Mouse (Mus musculus) heart, embryonic 10.5 days (tissue): ENCODE measurements at regions not wholly inside any gene's neighbourhood (a gene's known extent, or its start where the extent isn't known, plus 50 kb on each side); places are given as distances from the start of the nearest gene placed in this dataset.

Experiments
- DNase-seq: peaks from one replicate; pipeline ENCODE4 v3.0.0-alpha.2; 2017; ENCODE audit warnings: low spot score
- H3K27ac ChIP-seq: fragments of 300-500 bp; sonication (generic); 2 replicates; pipeline ENCODE4 v1.5.1; 2016; ENCODE audit warnings: mild to moderate bottlenecking
- H3K27me3 ChIP-seq: fragments of 300-500 bp; sonication (generic); 2 replicates; pipeline ENCODE4 v1.6.1; 2016; ENCODE audit warnings: mild to moderate bottlenecking; ENCODE audit not compliant: poor library complexity, insufficient read depth, severe bottlenecking
- H3K36me3 ChIP-seq: fragments of 300-500 bp; sonication (generic); 2 replicates; pipeline ENCODE4 v1.6.1; 2016; ENCODE audit warnings: mild to moderate bottlenecking, moderate library complexity
- H3K4me1 ChIP-seq: fragments of 300-500 bp; sonication (generic); 2 replicates; pipeline ENCODE4 v1.6.1; 2016; ENCODE audit warnings: mild to moderate bottlenecking
- H3K4me3 ChIP-seq: fragments of 300-500 bp; sonication (generic); 2 replicates; pipeline ENCODE4 v1.5.1; 2016; ENCODE audit warnings: mild to moderate bottlenecking, moderate library complexity
- H3K9me3 ChIP-seq: fragments of 300-500 bp; sonication (generic); 2 replicates; pipeline ENCODE4 v1.6.1; 2016; ENCODE audit warnings: mild to moderate bottlenecking, moderate library complexity
- WGBS: fragments of 180-500 bp; shearing (Covaris S2); methylation state at CpG from one replicate; pipeline ENCODE4 v1.1.7; 2016; 5-methylcytosine and 5-hydroxymethylcytosine counted together

DNA sequence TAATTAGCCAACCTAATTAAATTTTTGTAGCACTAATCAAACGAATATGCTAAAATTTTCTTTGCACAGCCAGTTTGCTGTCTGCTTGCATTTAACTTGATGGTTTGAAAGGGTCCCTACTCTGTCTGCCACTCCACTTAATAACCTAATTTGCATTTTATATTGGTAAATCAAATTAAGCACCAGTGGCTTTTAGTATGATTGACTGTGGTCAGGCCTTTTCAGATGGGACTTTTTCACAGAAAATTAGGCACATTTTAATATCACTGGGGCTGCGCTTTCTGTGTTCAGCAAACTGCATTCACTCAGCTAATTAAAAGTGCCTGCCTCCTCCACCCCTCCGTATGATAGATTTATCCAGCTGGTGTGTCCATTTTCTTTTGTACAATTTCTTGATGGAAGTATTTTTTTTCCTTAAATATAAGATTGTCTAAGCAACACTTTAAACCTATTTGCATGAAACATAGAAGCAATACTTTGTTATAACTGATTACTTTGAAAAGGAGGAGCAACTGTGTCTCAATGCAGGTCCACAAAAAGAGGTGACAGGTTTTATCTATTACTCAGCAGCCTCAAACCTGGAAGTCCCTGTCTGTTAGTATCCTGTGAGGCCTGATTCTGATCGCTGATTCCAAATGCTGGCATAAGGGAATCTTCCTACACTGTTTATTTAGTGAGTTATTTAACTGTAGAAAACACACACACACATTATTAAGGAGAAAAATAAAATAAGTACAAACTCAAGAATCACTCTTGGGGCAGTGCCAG is 221.8 kb downstream of the Isl1 start:
- Histone ChIP-seq H3K36me3 (no peaks in the 10 kb centered on the region), H3K4me3 (no peak overlapping the region), H3K4me1 (no peaks in the 10 kb centered on the region), H3K9me3 (no peaks in the 10 kb centered on the region), H3K27ac (no peak overlapping the region), H3K27me3 (no peaks in the 10 kb centered on the region)
- 73% methylated on average over 4 of the region's 4 CpGs for WGBS
- no peak for DNase-seq

GRCm38 (mm10) chr13:116087140-116087539 is 222.3 kb downstream of the Isl1 start:
- Histone ChIP-seq H3K4me3 (no peak overlapping the region), H3K36me3 (no peaks in the 10 kb centered on the region), H3K9me3 (no peaks in the 10 kb centered on the region), H3K27ac (no peak overlapping the region), H3K27me3 (no peaks in the 10 kb centered on the region), H3K4me1 (no peaks in the 10 kb centered on the region)
- no peak for DNase-seq
- WGBS, result 89% methylated on average over 1 of the region's 1 CpGs

DNA sequence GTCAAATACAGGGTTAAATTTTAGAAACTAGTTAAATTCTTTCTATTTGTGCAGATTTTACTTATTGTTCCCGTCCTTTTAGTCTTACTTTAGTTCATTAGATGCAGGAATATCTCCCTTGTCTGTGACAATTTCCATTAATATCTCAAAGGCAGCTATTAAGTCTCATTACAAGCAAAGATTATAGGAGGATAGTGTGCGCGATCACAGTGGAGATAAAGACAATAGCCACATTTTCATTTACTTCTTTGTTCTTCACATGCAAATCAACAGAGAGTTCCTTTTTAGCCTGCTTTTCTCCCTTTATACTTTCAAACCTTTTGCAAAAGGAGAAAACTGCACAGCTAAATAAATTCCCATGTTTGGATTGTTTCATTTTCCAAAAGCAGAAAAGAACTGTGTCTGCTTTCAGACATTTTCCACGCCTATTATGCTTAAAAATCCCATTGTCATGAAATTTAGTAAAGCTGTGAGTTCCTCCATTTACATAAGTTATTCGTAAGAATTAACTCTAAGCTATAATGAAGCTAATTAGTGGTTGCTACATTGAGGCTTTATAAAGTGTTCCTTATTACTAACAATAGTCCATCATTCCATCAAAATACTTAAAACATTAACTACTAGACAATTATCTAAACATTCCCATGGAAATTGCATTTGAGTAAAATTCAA is 252.4 kb downstream of the Isl1 start:
- no peaks in the 10 kb centered on the region for H3K27me3 ChIP-seq
- no peaks in the 10 kb centered on the region for H3K4me1 ChIP-seq
- no peaks in the 10 kb centered on the region for H3K9me3 ChIP-seq
- 83% methylated on average over 5 of the region's 5 CpGs for WGBS
- no peak overlapping the region for H3K27ac ChIP-seq
- no peak for DNase-seq
- no peaks in the 10 kb centered on the region for H3K36me3 ChIP-seq
- no peak overlapping the region for H3K4me3 ChIP-seq

- Histone ChIP-seq H3K27ac (no peak overlapping the region), H3K4me1 (no peaks in the 10 kb centered on the region), H3K9me3 (no peaks in the 10 kb centered on the region), H3K36me3 (no peaks in the 10 kb centered on the region), H3K27me3 (no peaks in the 10 kb centered on the region), H3K4me3 (no peak overlapping the region)
- DNase-seq, result no peak
- WGBS, result 80% methylated on average over 3 of the region's 3 CpGs
Observed at GRCm38 (mm10) chr13:116056112-116056652, 253.3 kb downstream of the Isl1 start.

- H3K4me3 ChIP-seq, result no peak overlapping the region
- no peak overlapping the region for H3K27ac ChIP-seq
- H3K9me3 ChIP-seq, result no peaks in the 10 kb centered on the region
- no peaks in the 10 kb centered on the region for H3K27me3 ChIP-seq
- H3K36me3 ChIP-seq, result no peaks in the 10 kb centered on the region
- DNase-seq, result no peak
- H3K4me1 ChIP-seq, result no peaks in the 10 kb centered on the region
- WGBS, result 76% methylated on average over 4 of the region's 4 CpGs
Observed at GRCm38 (mm10) chr13:116036166-116036565, 273.3 kb downstream of the Isl1 start.

GRCm38 (mm10) chr13:116030152-116030720 is 279.3 kb downstream of the Isl1 start:
- Histone ChIP-seq H3K4me1 (no peaks in the 10 kb centered on the region), H3K9me3 (no peaks in the 10 kb centered on the region), H3K27me3 (no peaks in the 10 kb centered on the region), H3K36me3 (no peaks in the 10 kb centered on the region), H3K27ac (no peak overlapping the region), H3K4me3 (no peak overlapping the region)
- 75% methylated on average over 2 of the region's 2 CpGs for WGBS
- no peak for DNase-seq

GRCm38 (mm10) chr13:116028583-116028982 is 280.9 kb downstream of the Isl1 start:
- Histone ChIP-seq H3K27ac (no peak overlapping the region), H3K36me3 (no peaks in the 10 kb centered on the region), H3K27me3 (no peaks in the 10 kb centered on the region), H3K9me3 (no peaks in the 10 kb centered on the region), H3K4me1 (no peaks in the 10 kb centered on the region), H3K4me3 (no peak overlapping the region)
- no peak for DNase-seq
- 79% methylated on average over 2 of the region's 2 CpGs for WGBS

DNA sequence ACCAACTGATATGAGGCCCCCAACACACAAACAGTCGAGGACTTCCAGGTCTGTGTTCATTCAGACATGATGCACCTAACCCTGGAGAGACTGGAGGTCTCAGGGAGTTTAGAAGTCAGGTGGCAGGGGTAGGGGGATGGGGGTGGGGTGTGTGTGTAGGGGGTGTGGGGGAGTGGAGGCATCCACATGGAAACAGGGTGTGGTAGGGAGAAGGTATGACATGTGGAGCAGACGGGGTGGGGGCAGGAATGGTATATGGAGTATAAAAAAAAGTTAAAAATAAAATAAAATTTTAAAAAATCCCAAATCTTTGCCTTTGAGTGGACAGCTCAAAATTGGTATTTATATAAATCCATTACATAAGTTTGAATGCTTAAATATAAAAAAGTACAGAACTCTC is 282.3 kb downstream of the Isl1 start:
- no peak for DNase-seq
- no peaks in the 10 kb centered on the region for H3K9me3 ChIP-seq
- no peak overlapping the region for H3K27ac ChIP-seq
- 79% methylated on average over 2 of the region's 2 CpGs for WGBS
- no peak overlapping the region for H3K4me3 ChIP-seq
- H3K36me3 ChIP-seq, result no peaks in the 10 kb centered on the region
- H3K4me1 ChIP-seq, result no peaks in the 10 kb centered on the region
- no peaks in the 10 kb centered on the region for H3K27me3 ChIP-seq

GRCm38 (mm10) chr13:116017886-116018285 is 291.6 kb downstream of the Isl1 start:
- DNase-seq, result no peak

DNA sequence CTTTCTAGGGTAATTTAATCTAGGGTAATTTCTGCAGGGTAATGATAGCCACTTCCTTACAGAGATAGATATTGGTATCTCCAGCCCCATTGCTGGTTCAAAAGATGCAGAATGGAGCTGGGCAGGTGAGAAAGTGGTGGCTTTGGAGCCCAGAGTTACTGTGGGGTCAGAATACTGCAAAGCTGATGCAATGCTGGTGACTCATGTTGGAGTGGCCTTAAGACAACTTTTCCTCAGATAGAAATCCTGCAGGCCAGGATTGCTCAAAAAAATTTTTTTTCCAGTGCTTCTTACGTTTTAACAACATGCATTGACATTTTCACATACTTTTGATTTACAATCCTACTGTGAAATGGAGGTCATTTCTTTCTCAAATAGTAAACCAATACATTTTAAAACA is 305.8 kb downstream of the Isl1 start:
- no peak for DNase-seq
- no peaks in the 10 kb centered on the region for H3K27me3 ChIP-seq
- H3K4me1 ChIP-seq, result no peaks in the 10 kb centered on the region
- H3K36me3 ChIP-seq, result no peaks in the 10 kb centered on the region
- WGBS, result 79% methylated on average over 1 of the region's 1 CpGs
- no peak overlapping the region for H3K4me3 ChIP-seq
- H3K27ac ChIP-seq, result no peak overlapping the region
- no peaks in the 10 kb centered on the region for H3K9me3 ChIP-seq

More at GRCm38 (mm10) chr13:116017886-116018285, 291.6 kb downstream of the Isl1 start:
- Histone ChIP-seq H3K4me3 (no peak overlapping the region), H3K27ac (no peak overlapping the region), H3K4me1 (no peaks in the 10 kb centered on the region), H3K36me3 (no peaks in the 10 kb centered on the region), H3K9me3 (no peaks in the 10 kb centered on the region), H3K27me3 (no peaks in the 10 kb centered on the region)
- 66% methylated on average over 5 of the region's 5 CpGs for WGBS

DNA sequence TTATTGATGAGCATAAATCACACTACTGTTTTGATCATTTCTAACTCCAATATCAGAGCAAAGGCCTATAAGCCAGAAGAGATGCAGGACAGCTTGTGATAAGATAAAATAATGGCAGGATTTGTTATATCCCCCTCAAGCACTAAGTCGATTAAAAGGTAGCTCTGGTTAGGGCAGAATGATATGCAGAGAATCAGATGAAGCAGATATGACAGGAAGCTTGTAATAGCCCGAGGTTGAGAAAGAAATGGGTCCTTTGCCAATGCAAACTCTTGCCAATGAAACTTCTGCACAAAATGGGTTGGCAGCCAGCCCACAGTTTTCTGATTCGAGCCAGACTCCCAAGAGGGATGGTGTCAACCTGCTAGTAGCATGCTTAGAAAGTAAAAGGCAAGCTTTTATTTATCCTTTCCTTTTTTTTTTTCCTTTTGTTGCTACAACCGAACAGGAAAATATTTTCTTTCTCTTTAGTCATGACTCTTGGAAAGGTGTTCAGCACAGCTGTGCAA is 307.0 kb downstream of the Isl1 start:
- no peaks in the 10 kb centered on the region for H3K9me3 ChIP-seq
- no peak overlapping the region for H3K27ac ChIP-seq

GRCm38 (mm10) chr13:115990591-115990990 is 318.9 kb downstream of the Isl1 start:
- H3K4me3 ChIP-seq, result no peak overlapping the region
- WGBS, result 65% methylated on average over 3 of the region's 3 CpGs
- DNase-seq, result no peak
- no peaks in the 10 kb centered on the region for H3K4me1 ChIP-seq
- H3K27ac ChIP-seq, result no peak overlapping the region
- H3K9me3 ChIP-seq, result no peaks in the 10 kb centered on the region
- no peaks in the 10 kb centered on the region for H3K36me3 ChIP-seq
- no peaks in the 10 kb centered on the region for H3K27me3 ChIP-seq

More for the DNA sequence above, 307.0 kb downstream of the Isl1 start:
- whole genome bisulfite sequencing, result 60% methylated on average over 4 of the region's 4 CpGs
- no peaks in the 10 kb centered on the region for H3K27me3 ChIP-seq
- H3K4me3 ChIP-seq, result no peak overlapping the region
- no peak for DNase-seq
- H3K36me3 ChIP-seq, result no peaks in the 10 kb centered on the region
- no peaks in the 10 kb centered on the region for H3K4me1 ChIP-seq

- DNase-seq, result no peak
- Histone ChIP-seq H3K27me3 (no peaks in the 10 kb centered on the region), H3K9me3 (no peaks in the 10 kb centered on the region), H3K36me3 (no peaks in the 10 kb centered on the region), H3K27ac (no peak overlapping the region), H3K4me1 (no peaks in the 10 kb centered on the region), H3K4me3 (no peak overlapping the region)
Observed at GRCm38 (mm10) chr13:115989091-115989490, 320.4 kb downstream of the Isl1 start.
